Mouse (Mus musculus) CH12.LX (cell line): ENCODE results near the gene Syt11. TPM values are rescaled to one million over a fixed set of nuclear protein-coding genes. Genes with fewer than 3 reads are reported as not detected.
"Not testable (repeated sequence)": the region's sequence is repeated elsewhere in the genome, so short reads cannot be mapped to it uniquely, and the experiment has no call there.

Source experiments
- DNase-seq: peaks from one replicate; pipeline ENCODE4 v3.0.0-alpha.2; 2013; ENCODE audit errors: extremely low read depth
- H3K27ac ChIP-seq: 2 replicates; pipeline ENCODE4 v1.5.1; 2012; ENCODE audit warnings: low read depth, mild to moderate bottlenecking, control low read depth, moderate library complexity; ENCODE audit not compliant: insufficient read depth
- H3K27me3 ChIP-seq: replicated peaks from 2 replicates; pipeline ENCODE3; 2012; ENCODE audit warnings: inconsistent platforms
- H3K36me3 ChIP-seq, 2 experiments: replicated peaks in 1 of 2; 2 replicates each; pipeline versions ENCODE3 to v1.6.1; 2012; ENCODE audit warnings: inconsistent platforms in 1 of 2, low read length in 1 of 2, mild to moderate bottlenecking in 1 of 2, mixed read lengths in 1 of 2, moderate library complexity in 1 of 2; ENCODE audit not compliant: control insufficient read depth in 1 of 2, insufficient read depth in 1 of 2
- H3K4me1 ChIP-seq, 2 experiments: 2 replicates each; pipeline ENCODE4 v1.6.1; 2012; ENCODE audit warnings: inconsistent platforms in 1 of 2, moderate library complexity in 1 of 2; ENCODE audit not compliant: insufficient read depth in 2 of 2, control insufficient read depth in 1 of 2
- H3K4me2 ChIP-seq: 2 replicates; pipeline ENCODE4 v1.6.1; 2012; ENCODE audit warnings: low read depth, mild to moderate bottlenecking, control low read depth; ENCODE audit not compliant: poor library complexity, insufficient read depth, severe bottlenecking
- H3K4me3 ChIP-seq, 3 experiments: fragments of 150-350 bp in 1 of 3; sonication (generic) in 1 of 3; replicated peaks in 1 of 3; 2 replicates each; pipeline versions ENCODE3 to v1.5.1; 2011 to 2012; ENCODE audit warnings: low read depth in 2 of 3, low read length in 2 of 3, mild to moderate bottlenecking in 2 of 3, moderate library complexity in 2 of 3, control low read depth in 1 of 3, improper control_type of control experiment in 1 of 3, inconsistent platforms in 1 of 3, mixed read lengths in 1 of 3; ENCODE audit not compliant: poor library complexity in 1 of 3
- H3K79me2 ChIP-seq: replicated peaks from 2 replicates; pipeline ENCODE4 v1.6.1; 2012; ENCODE audit warnings: mild to moderate bottlenecking, moderate library complexity; ENCODE audit not compliant: control insufficient read depth, poor library complexity, insufficient read depth, severe bottlenecking; ENCODE audit errors: extremely low read depth
- H3K9ac ChIP-seq: 2 replicates; pipeline ENCODE4 v1.6.1; 2012; ENCODE audit warnings: low read depth, mild to moderate bottlenecking, control low read depth, moderate library complexity; ENCODE audit not compliant: insufficient read depth
- H3K9me3 ChIP-seq: replicated peaks from 2 replicates; pipeline ENCODE3; 2012; ENCODE audit warnings: low read length, inconsistent platforms, mixed read lengths
- ELF1 ChIP-seq: IDR thresholded peaks from 2 replicates; pipeline ENCODE4 v1.6.1; 2014; ENCODE audit warnings: low read depth, mild to moderate bottlenecking, inconsistent platforms, low read length, improper control_type of control experiment
- MEF2A ChIP-seq: IDR thresholded peaks from 2 replicates; pipeline ENCODE4 v1.6.1; 2014; ENCODE audit warnings: low read depth, mild to moderate bottlenecking, inconsistent platforms, low read length, improper control_type of control experiment, borderline replicate concordance
- POLR2A ChIP-seq: IDR thresholded peaks from 2 replicates; pipeline ENCODE4 v1.6.1; 2011; ENCODE audit warnings: low read depth, mild to moderate bottlenecking, improper control_type of control experiment, low read length
- ZMIZ1 ChIP-seq: IDR thresholded peaks from 2 replicates; pipeline ENCODE4 v1.6.1; 2012; ENCODE audit warnings: low read depth, mild to moderate bottlenecking, inconsistent platforms, low read length, improper control_type of control experiment
- dilution Hi-C: fragments of 300-500 bp; cut with MboI; formaldehyde crosslinking; loops from 2 replicates; pipeline ENCODE4 v1.14.3; 2020; ENCODE audit warnings: low sequenced_read_pairs; ENCODE audit not compliant: extremely low pct_unique_long_range_greater_than_20kb, extremely low pct_ligation_motif_present
- in situ Hi-C: fragments of 300-500 bp; cut with MboI; formaldehyde crosslinking; loops from 3 replicates; pipeline ENCODE4 v1.14.3; 2019; ENCODE audit warnings: low sequenced_read_pairs, low pct_ligation_motif_present, low pct_unique_long_range_greater_than_20kb, mixed read lengths
- polyA plus RNA-seq: library from polyadenylated mRNA; unstranded; fragments of >175 nt; gene quantifications from 2 replicates; pipeline ENCODE4 v1.2.1, GENCODE M21; 2012; ENCODE audit warnings: low read depth; ENCODE audit not compliant: insufficient read length
- total RNA-seq, 2 experiments: library from RNA; depleted of rRNA; stranded (reverse); fragments of 300-350 nt in 1 of 2; fragments of >200 nt in 1 of 2; gene quantifications; 2 replicates each; pipeline ENCODE4 v1.2.3; 2012 to 2014

The Syt11 gene
- total and polyA plus RNA-seq, 3 experiments, result 3.8 to 8.8 (median 5.7) TPM

- no peak overlapping the region for H3K4me3 ChIP-seq
These were observed 9.9 kb upstream of the Syt11 start for GRCm38 (mm10) chr3:88784889-88785288.

GRCm38 (mm10) chr3:88773163-88773562, 1.8 kb downstream of the Syt11 start:
- peak overlapping the region; percentile 61 for H3K4me2 ChIP-seq
- H3K36me3 ChIP-seq, in situ Hi-C loops, H3K9me3 ChIP-seq, H3K4me3 ChIP-seq, DNase-seq, dilution Hi-C loops, H3K4me1 ChIP-seq, H3K27me3 ChIP-seq, H3K27ac ChIP-seq: not testable (repeated sequence)
- peaks cover 12% of the 10 kb centered on the region for H3K79me2 ChIP-seq
- peak overlapping the region; percentile 56 for H3K9ac ChIP-seq

More at GRCm38 (mm10) chr3:88784889-88785288, 9.9 kb upstream of the Syt11 start:
- H3K4me1 ChIP-seq, result peaks cover 0 to 4% of the 10 kb centered on the region in 2 experiments; a peak in 1 of 4 replicates
- H3K79me2 ChIP-seq, result peaks cover 10% of the 10 kb centered on the region; the same call in 1 of the 2 replicates
- no peak overlapping the region for H3K27ac ChIP-seq
- no peaks in the 10 kb centered on the region for H3K9me3 ChIP-seq
- H3K9ac ChIP-seq, result no peak overlapping the region
- TF ChIP-seq POLR2A (no peak), MEF2A (no peak), ZMIZ1 (no peak)
- H3K4me2 ChIP-seq, result no peak overlapping the region
- H3K36me3 ChIP-seq, result peaks cover 11 to 13% of the 10 kb centered on the region in 2 experiments
- in situ Hi-C loops, result no loop called here
- dilution Hi-C loops, result no loop called here
- DNase-seq, result no peak
- H3K27me3 ChIP-seq, result no peaks in the 10 kb centered on the region

GRCm38 (mm10) chr3:88772399-88772798, 2.6 kb downstream of the Syt11 start:
- H3K4me1 ChIP-seq, H3K4me3 ChIP-seq, in situ Hi-C loops, H3K9me3 ChIP-seq, H3K36me3 ChIP-seq, H3K27ac ChIP-seq, H3K9ac ChIP-seq, H3K27me3 ChIP-seq, dilution Hi-C loops: not testable (repeated sequence)
- TF ChIP-seq ELF1, result peak; percentile 71
- peak; percentile 85 for DNase-seq
- peaks cover 10% of the 10 kb centered on the region for H3K79me2 ChIP-seq
- H3K4me2 ChIP-seq, result peak overlapping the region; percentile 43; the same call in 1 of the 2 replicates

DNA sequence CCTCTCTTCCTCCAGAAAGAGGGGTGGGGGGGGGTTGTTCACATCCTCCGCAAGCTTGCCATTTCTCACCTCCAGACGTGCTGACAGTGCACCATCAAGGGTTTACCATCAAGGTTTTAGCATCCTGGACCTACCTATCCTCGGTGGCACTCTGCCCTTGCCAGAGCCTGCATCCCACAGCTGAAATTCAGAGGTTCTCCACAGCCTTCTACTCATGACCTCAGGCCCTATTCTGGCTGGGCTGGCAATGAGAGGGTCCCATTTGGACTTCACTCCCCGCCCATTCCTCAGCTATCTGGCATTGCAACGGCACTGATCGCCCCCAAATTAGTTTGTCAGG, 3.1 kb downstream of the Syt11 start:
- in situ Hi-C loops, H3K9me3 ChIP-seq, H3K27me3 ChIP-seq, DNase-seq, H3K4me1 ChIP-seq, H3K36me3 ChIP-seq, dilution Hi-C loops: not testable (repeated sequence)
- Histone ChIP-seq H3K9ac (peak overlapping the region; percentile 61; the same call in 1 of the 2 replicates), H3K79me2 (peaks cover 10% of the 10 kb centered on the region), H3K27ac (peak overlapping the region; percentile 84), H3K4me2 (peak overlapping the region; percentile 83), H3K4me3 (peak overlapping the region; percentile 34 to 68 (median 40))
